Mouse (Mus musculus) kidney, postnatal 10 days (tissue): ENCODE measurements around the gene Epha6.

Experiments
- DNase-seq: peaks from one replicate; pipeline ENCODE4 v3.0.0; 2021; ENCODE audit warnings: mixed read lengths

The Epha6 gene

DNA sequence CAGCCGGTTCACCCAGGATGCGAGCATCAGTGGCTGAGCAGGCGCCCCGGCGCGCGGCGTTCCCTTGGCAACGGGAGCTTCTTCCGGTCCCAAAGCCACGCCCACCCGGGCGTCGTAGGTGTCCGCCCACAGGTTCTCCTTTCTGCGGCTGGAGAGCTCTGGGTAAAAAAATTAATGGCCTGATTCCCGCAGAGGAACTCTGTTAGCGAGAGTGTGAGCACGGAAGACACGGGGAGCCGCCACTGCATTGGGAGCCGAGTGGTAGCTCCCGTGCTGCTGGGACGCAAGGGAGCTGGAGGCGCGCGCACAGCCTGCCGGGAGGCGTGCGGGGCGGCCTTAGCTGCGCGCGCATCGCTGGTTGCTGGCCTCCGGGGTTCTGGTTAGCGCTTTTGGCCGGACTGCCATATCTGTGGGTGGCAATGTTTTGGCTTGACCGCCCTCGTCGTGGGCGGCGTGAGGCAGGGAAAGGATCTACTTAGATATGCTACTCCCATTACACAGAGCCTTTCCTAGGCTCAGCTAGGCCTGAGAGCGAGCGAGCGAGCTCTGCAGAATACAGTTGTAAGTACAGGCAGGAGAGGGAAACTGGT is 966.1 kb downstream of the Epha6 start, which contains the start of gene Arl6:
Gene Arl6 (minus strand): TSS at position 290 of the 590 bp plus-strand sequence.
- peak; percentile 96 for DNase-seq

DNA sequence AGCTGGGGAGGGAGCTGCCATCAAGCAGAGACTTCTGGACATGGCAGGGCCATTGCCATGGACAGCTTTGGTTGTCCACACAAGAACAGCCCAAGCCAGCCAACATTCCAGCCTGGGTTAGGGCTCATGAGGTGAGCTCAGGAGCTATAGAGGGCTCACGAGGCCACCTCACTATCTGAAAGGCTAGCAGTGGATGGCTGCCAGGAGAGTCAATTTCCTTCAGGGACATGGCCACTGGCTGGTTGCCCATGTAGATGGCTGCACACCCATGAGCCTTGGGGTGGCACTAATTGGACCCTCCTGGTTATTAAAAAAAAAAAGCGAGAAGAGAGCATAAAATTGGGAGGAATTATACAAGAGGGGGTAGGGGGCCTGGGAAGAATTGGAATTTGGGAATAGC is 970.7 kb downstream of the Epha6 start:
- DNase-seq: no peak

DNA sequence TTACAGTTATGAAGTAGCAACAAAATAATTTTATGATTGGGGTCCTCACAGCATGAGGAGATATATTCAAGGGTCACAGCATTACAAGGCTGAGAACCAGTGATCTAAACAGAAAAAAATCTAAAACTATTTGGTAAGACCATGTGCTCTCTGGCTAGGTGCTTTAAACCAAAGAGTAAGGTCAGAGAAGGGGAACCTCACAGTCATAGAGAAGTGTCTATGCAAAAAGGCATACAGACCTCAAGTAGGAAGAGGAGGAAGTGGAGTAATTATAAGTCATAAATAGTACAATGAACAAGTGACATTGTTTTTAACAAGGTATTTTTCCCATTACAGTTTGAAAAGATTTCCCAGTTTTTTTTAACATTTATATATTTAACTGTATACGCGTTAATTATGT is 983.8 kb downstream of the Epha6 start:
- DNase-seq: no peak

DNA sequence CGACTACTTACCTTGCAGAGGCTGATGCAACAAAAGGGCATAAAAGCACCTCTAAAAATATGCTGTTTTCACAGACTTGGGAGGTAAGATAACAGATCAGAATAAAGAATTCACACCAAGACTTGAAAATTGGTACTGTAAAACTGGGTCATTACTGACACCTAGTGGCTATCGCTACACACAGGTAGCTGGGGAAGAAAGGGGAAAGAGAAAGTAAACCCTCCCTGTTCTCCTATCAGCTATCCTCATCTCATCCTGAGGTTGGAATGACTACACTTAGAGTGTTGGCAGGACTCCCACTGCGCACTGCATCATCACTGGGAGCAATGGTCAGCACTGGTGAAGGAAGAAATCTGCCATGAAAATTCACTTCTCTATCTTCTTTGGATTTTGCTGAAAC is 988.2 kb downstream of the Epha6 start:
- DNase-seq: peak; percentile 41

DNA sequence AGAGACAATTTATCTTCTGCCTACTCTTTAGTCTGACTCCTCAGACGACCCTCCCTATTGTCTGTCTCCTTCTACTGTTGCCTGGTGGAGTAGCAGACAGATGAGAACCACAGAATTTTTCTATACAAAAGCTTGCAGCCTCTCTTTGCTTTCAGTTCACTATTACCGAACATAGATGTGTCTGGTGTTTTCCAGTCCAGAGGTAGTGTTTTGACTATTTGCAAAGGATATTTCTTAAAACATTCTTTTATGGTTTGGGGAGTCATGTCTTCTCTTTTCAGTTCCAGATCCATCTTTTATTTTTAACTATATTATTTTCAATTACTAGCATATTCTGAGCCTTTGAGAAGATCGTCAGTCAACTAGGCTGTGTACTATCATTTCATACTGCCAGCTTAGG is 989.7 kb downstream of the Epha6 start:
- DNase-seq: no peak

DNA sequence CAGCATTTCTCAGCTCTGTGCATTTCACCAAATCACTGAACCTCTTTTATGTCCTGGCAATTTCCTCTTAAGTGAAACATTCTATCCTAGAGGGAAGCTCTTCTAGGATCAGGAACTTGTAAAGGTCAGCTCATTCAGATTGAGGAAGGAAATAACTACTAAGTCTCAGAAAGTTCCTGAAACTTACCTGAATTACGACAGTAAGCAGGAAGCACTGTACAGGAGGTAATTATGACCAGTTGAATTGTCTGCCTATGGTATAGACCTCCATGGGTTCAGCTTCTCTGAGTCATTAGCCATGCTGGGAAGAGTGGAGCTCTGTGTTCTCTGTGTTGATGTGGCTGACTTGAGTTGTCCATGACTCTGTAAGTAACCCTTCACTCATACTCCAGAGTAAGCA is 994.6 kb downstream of the Epha6 start:
- DNase-seq: no peak

DNA sequence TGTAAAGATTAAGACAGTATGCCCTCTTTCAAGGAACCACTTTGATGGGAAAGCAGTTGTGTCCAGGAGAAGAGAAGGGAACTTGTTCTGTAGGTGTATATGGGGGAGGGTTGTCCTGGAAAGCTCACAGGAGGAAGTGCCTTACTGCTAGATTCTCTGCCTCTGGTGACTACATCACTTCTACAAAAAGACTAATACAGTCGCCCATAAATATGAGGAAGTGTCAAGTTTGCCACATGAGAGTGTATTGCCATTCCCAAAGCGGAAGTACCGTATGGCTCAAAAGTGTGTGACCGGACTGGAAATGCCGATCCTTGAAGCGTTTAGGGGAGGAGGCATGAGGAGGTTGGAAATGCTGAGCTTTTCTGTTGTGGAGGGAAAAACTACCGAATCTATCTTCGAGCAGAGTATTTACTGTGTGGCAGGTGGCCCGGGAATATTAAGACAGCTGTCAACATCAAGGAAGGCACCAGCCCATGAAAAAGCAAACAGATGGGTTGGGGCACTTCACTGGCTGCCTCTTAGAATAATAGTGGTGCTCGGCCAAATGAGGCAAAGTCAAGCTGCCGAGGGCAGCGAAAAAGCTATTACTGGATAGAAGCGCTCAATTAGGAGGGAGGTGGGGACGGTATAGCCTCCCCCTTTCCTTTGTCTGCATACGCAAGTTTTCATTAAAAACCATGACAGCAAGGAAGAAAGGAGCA is 1001.1 kb downstream of the Epha6 start:
- no peak for DNase-seq
